Mouse (Mus musculus): Measurements from ENCODE around the gene Parn. TPM values are rescaled to one million over a fixed set of nuclear protein-coding genes. Genes with fewer than 3 reads are reported as not detected.

The Parn gene
- total and polyA plus RNA-seq, 2 experiments = 8.8 to 14.4 TPM

DNA sequence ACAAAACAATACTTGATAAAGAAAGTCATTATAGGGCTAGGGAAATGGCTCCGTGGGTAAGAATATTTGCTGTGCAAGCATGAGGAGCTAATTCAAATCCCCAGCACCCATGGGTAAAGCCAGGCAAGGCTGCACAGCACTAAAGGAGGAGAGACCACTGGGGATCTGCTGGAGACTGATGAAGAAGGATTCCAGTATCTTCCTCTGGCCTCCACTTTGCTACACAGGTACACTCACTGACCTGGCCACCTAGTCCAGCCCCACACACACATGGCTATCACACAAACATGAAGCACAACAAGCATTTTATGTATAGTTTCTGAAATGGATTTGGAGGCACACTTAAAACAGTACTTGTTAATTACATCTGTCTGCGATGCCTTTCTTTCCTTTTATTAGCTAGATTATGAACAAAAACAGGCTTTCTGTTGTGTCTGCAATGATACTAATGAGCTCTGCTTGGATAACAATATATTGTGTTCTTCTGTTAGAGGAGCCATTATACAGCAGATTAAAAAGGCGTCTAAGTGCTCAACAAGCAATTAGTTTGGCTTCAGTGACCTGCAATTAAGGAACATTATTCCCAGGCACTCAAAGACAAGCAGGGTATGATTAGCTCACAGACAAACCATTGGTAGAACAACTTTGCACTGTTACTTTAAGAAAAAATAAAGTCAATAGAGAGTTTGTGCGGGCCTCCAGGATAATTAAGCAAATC lies 59.8 kb downstream of the Parn start:
- Histone ChIP-seq H3K4me3 (ENCODE audit: insufficient read depth, low read depth, low read length) (no peak overlapping the region), H3K27ac (replicated peaks; ENCODE audit: insufficient read depth, low read depth, low read length) (no peak overlapping the region), H3K27me3 (ENCODE audit: control insufficient read depth, insufficient read depth, low read length) (no peaks in the 10 kb centered on the region), H3K36me3 (ENCODE audit: control insufficient read depth, insufficient read depth, low read length) (peaks cover 21% of the 10 kb centered on the region), H3K4me1 (ENCODE audit: control insufficient read depth, insufficient read depth, low read length) (peaks cover 9% of the 10 kb centered on the region), H3K79me2 (ENCODE audit: control insufficient read depth, insufficient read depth, low read length) (no peaks in the 10 kb centered on the region), H3K9ac (ENCODE audit: low read depth, low read length) (no peak overlapping the region)
- no peak for DNase-seq (ENCODE audit: extremely low read depth, low read depth, low spot score)
- TF ChIP-seq CTCF (IDR thresholded peaks at IDR 0.05; ENCODE audit: low read depth, low read length) (no peak), POLR2A (IDR thresholded peaks at IDR 0.05; ENCODE audit: extremely low read depth, insufficient read depth, low read length) (no peak)
- WGBS = 82% methylated on average over 4 of the region's 4 CpGs

DNA sequence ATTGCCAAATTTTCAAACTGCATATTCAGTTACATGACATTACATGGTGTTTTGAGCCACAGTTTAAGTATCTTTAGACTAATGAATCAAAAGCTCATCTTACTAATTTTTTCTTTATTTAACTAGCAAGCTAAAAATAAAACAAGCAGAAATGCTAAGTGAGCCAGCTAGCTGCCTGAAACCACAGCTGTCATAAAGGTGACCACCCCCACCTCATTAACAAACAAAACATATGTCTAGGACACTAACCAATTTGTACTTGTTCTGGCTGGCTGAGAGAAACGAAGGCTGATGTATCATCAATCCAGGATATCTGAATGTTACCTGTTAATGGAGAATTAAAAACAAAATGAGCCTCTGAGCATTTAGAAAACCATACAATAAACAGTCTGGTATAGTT lies 65.2 kb downstream of the Parn start:
- Histone ChIP-seq H3K4me1 (ENCODE audit: control insufficient read depth, insufficient read depth, low read length) (no peaks in the 10 kb centered on the region), H3K36me3 (ENCODE audit: control insufficient read depth, insufficient read depth, low read length) (peaks cover 44% of the 10 kb centered on the region), H3K27me3 (ENCODE audit: control insufficient read depth, insufficient read depth, low read length) (no peaks in the 10 kb centered on the region), H3K9ac (ENCODE audit: low read depth, low read length) (no peak overlapping the region), H3K79me2 (ENCODE audit: control insufficient read depth, insufficient read depth, low read length) (no peaks in the 10 kb centered on the region), H3K4me3 (ENCODE audit: insufficient read depth, low read depth, low read length) (no peak overlapping the region), H3K27ac (replicated peaks; ENCODE audit: insufficient read depth, low read depth, low read length) (no peak overlapping the region)
- 90% methylated on average over 1 of the region's 1 CpGs for WGBS
- no peak for DNase-seq (ENCODE audit: extremely low read depth, low read depth, low spot score)
- no peak for TF ChIP-seq CTCF (IDR thresholded peaks at IDR 0.05; ENCODE audit: low read depth, low read length)
- no peak for TF ChIP-seq POLR2A (IDR thresholded peaks at IDR 0.05; ENCODE audit: extremely low read depth, insufficient read depth, low read length)

DNA sequence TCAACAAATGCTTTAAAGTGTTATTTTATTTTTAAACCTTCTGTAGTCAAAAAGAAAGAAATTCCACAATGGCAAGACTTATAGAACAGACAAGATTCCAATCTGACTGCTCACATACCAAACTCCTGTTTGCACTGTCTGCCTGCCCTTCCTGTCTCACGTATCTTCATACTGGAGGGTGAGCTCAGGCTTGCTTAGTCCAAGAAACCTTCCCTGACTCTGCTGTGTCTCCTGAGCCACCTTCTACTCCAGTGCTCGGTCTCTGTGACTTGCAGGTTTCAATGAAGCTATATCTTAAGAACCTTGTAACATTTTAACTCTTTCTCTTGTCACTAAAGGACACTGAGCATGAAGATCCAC lies 78.9 kb downstream of the Parn start:
- WGBS = 87% methylated on average over 2 of the region's 2 CpGs
- 0 out of 2 replicates have a peak, but pooled peaks cover 1% of the 10 kb centered on the region for H3K4me1 ChIP-seq (ENCODE audit: control insufficient read depth, insufficient read depth, low read length)
- no peak for TF ChIP-seq POLR2A (IDR thresholded peaks at IDR 0.05; ENCODE audit: extremely low read depth, insufficient read depth, low read length)
- no peak for TF ChIP-seq CTCF (IDR thresholded peaks at IDR 0.05; ENCODE audit: low read depth, low read length)

DNA sequence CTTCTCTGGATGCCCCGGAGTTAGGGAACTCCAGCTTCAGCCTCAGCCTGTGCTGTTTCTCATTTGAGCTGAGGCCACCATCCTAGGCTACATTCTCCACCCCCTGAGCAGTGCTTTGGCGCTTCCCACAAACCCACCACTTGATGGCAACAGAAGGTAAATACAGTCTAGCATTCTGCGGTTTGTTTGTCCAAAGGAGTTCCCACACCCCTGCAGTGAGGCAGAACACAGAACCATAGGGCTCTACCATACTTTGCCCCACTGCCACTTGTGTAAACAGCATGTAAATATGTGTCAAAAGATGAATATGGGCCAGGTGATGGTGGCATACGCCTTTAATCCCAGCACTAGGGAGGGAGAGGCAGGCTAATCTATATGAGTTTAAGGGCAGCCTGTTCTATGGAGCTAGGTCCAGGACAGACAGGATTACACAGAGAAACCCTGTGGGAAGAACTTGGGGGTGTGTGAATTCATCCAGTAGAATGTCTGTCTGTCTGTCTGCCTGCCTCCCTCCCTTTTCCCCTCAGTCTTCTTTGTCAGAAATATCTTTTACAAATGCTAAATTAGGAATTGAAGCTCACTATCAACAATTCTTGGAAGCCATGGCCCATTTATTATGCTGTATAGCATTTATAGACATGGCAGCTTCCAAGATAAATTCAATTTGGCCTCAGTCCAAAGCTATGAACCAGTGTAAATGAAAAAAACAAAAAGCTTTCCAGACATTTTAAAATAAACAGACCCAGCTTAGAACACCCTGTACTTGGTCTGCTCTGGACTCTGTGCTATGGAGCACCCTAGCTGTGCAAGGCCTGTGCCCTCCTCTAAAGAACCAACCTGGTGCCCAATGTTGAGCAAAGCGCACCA lies 79.6 kb downstream of the Parn start:
- Histone ChIP-seq H3K9ac (ENCODE audit: low read depth, low read length) (no peak overlapping the region), H3K36me3 (ENCODE audit: control insufficient read depth, insufficient read depth, low read length) (peaks cover 9% of the 10 kb centered on the region), H3K79me2 (ENCODE audit: control insufficient read depth, insufficient read depth, low read length) (no peaks in the 10 kb centered on the region), H3K27me3 (ENCODE audit: control insufficient read depth, insufficient read depth, low read length) (no peaks in the 10 kb centered on the region), H3K4me1 (ENCODE audit: control insufficient read depth, insufficient read depth, low read length) (0 out of 2 replicates have a peak, but pooled peaks cover 1% of the 10 kb centered on the region), H3K27ac (replicated peaks; ENCODE audit: insufficient read depth, low read depth, low read length) (no peak overlapping the region), H3K4me3 (ENCODE audit: insufficient read depth, low read depth, low read length) (no peak overlapping the region)
- no peak for TF ChIP-seq POLR2A (IDR thresholded peaks at IDR 0.05; ENCODE audit: extremely low read depth, insufficient read depth, low read length)
- no peak for TF ChIP-seq CTCF (IDR thresholded peaks at IDR 0.05; ENCODE audit: low read depth, low read length)
- no peak for DNase-seq (ENCODE audit: extremely low read depth, low read depth, low spot score)
- 79% methylated on average over 5 of the region's 5 CpGs for WGBS

More for the DNA sequence above, 78.9 kb downstream of the Parn start:
- no peak overlapping the region for H3K4me3 ChIP-seq (ENCODE audit: insufficient read depth, low read depth, low read length)
- no peak overlapping the region for H3K9ac ChIP-seq (ENCODE audit: low read depth, low read length)
- no peaks in the 10 kb centered on the region for H3K79me2 ChIP-seq (ENCODE audit: control insufficient read depth, insufficient read depth, low read length)
- H3K36me3 ChIP-seq (ENCODE audit: control insufficient read depth, insufficient read depth, low read length) = peaks cover 9% of the 10 kb centered on the region
- no peak overlapping the region for H3K27ac ChIP-seq (replicated peaks; ENCODE audit: insufficient read depth, low read depth, low read length)
- H3K27me3 ChIP-seq (ENCODE audit: control insufficient read depth, insufficient read depth, low read length) = no peaks in the 10 kb centered on the region
- no peak for DNase-seq (ENCODE audit: extremely low read depth, low read depth, low spot score)

DNA sequence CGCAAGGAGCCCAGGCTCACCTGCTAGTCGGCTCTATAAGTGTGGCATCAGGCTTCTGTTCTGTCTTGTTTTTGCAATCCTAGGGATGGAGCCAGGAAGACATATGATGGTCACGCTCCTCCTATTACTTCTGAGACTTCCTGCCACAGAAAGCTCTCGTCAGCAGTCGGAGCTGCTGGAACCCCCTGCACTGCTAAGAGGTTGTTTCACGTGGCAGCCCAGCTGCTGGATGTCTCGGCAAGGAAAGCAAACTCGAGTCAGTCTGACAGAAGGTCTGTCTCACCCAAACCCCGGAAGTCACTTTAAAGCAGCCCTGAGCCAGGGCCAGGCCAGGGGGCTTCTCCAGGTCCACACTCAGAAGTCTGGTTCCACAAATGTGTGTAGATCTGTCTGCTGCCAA lies 82.7 kb downstream of the Parn start:
- no peaks in the 10 kb centered on the region for H3K79me2 ChIP-seq (ENCODE audit: control insufficient read depth, insufficient read depth, low read length)
- peaks cover 9% of the 10 kb centered on the region for H3K36me3 ChIP-seq (ENCODE audit: control insufficient read depth, insufficient read depth, low read length)
- no peak overlapping the region for H3K4me3 ChIP-seq (ENCODE audit: insufficient read depth, low read depth, low read length)
- no peak for DNase-seq (ENCODE audit: extremely low read depth, low read depth, low spot score)
- H3K27me3 ChIP-seq (ENCODE audit: control insufficient read depth, insufficient read depth, low read length) = no peaks in the 10 kb centered on the region
- no peak overlapping the region for H3K9ac ChIP-seq (ENCODE audit: low read depth, low read length)
- TF ChIP-seq POLR2A (IDR thresholded peaks at IDR 0.05; ENCODE audit: extremely low read depth, insufficient read depth, low read length) = no peak
- no peak for TF ChIP-seq CTCF (IDR thresholded peaks at IDR 0.05; ENCODE audit: low read depth, low read length)
- 71% methylated on average over 9 of the region's 9 CpGs for WGBS
- 0 out of 2 replicates have a peak, but pooled peaks cover 1% of the 10 kb centered on the region for H3K4me1 ChIP-seq (ENCODE audit: control insufficient read depth, insufficient read depth, low read length)
- H3K27ac ChIP-seq (replicated peaks; ENCODE audit: insufficient read depth, low read depth, low read length) = no peak overlapping the region
